Mouse (Mus musculus) embryonic fibroblast, embryonic 13.5 days (primary cell): ENCODE measurements around the gene Mcm10. TPM values are rescaled to one million over a fixed set of nuclear protein-coding genes. Genes with fewer than 3 reads are reported as not detected.

ENCODE experiments used
- H3K27ac ChIP-seq: 2 replicates; pipeline ENCODE4 v1.5.1; 2012; ENCODE audit warnings: low read length, control low read depth, inconsistent platforms; ENCODE audit not compliant: insufficient read depth
- H3K4me1 ChIP-seq: 2 replicates; pipeline ENCODE4 v1.6.1; 2011; ENCODE audit warnings: low read length; ENCODE audit not compliant: control insufficient read depth, insufficient read depth
- H3K4me3 ChIP-seq: 2 replicates; pipeline ENCODE4 v1.5.1; 2011; ENCODE audit warnings: mild to moderate bottlenecking, control low read depth, low read length; ENCODE audit not compliant: insufficient read depth
- CTCF ChIP-seq: IDR thresholded peaks from 2 replicates; pipeline ENCODE4 v1.5.1; 2011; ENCODE audit warnings: mild to moderate bottlenecking, control low read depth, low read length, moderate library complexity, borderline replicate concordance; ENCODE audit not compliant: insufficient read depth
- POLR2A ChIP-seq: IDR thresholded peaks from 2 replicates; pipeline ENCODE4 v1.6.1; 2011; ENCODE audit warnings: low read depth, mild to moderate bottlenecking, control low read depth, low read length, moderate library complexity
- polyA plus RNA-seq: library from polyadenylated mRNA; stranded (reverse); fragments of >200 nt; gene quantifications from 2 replicates; pipeline ENCODE4 v1.2.4, GENCODE M21; 2011; ENCODE audit warnings: low read depth; ENCODE audit not compliant: missing spikeins, insufficient read length

Mcm10 gene
- polyA plus RNA-seq, 1 experiment = 14.4 TPM

DNA sequence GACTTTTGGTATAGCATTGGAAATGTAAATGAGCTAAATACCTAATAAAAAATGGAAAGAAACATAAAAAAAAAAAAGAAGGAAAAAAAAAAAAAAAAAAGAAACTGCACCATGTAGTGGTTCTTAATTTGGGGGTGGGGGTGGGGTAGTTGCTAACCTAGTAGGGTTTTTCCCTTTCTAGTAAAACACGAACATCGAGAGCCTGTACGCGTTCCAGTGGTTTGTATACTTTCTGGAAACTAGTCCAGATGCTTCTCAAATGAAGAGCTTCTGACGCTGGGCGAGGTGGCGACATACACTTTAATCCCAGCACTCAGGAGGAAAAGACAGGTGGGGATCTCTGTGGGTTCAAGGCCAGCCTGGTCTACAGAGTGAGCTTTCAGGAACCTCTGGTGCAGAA is 4.3 kb upstream of the Mcm10 start:
- TF ChIP-seq POLR2A (no peak), CTCF (no peak)
- H3K4me1 ChIP-seq = no peaks in the 10 kb centered on the region
- H3K4me3 ChIP-seq = no peak overlapping the region
- H3K27ac ChIP-seq = no peak overlapping the region

DNA sequence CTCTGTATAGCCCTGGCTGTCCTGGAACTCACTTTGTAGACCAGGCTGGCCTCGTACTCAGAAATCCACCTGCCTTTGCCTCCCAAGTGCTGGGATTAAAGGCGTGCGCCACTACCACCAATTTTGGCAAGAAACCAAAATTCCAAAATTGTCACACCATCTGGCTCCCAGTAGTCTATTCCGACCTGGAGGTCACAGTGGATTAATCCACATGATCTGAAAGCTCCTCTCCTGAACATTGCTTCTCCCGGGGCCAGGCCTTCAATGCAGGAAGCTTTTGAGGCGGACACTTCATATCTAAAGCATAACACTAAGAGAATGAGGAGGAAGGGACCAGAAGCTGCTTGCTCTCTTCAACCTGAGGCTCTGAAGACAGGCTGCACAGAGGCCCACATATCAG is 2.9 kb upstream of the Mcm10 start:
- no peak overlapping the region for H3K4me3 ChIP-seq
- H3K4me1 ChIP-seq = peaks cover 2% of the 10 kb centered on the region; the same call in 1 of the 2 replicates
- TF ChIP-seq POLR2A = no peak
- TF ChIP-seq CTCF = no peak
- H3K27ac ChIP-seq = no peak overlapping the region

DNA sequence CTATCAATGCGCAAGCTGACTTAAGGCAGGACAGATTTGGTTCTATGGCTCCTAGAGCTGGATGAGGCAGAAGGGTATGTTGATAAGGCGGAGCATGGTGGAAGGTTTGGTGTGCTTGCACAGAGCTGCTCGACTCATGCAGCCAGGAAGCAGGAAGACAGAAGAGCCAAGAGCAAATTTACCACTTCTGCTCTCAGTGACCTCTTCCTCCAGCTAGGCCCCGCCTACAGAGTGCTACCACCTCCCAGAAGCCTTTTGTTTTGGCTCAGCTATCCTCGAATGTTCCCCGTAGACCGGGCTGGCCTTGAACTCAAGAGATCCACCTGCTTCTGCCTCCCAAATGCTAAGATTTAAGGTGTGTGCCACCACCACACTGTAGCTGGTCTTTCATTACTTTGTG is 2.0 kb upstream of the Mcm10 start:
- peaks cover 2% of the 10 kb centered on the region; the same call in 1 of the 2 replicates for H3K4me1 ChIP-seq
- H3K27ac ChIP-seq = no peak overlapping the region
- no peak overlapping the region for H3K4me3 ChIP-seq
- TF ChIP-seq POLR2A (no peak), CTCF (no peak)

DNA sequence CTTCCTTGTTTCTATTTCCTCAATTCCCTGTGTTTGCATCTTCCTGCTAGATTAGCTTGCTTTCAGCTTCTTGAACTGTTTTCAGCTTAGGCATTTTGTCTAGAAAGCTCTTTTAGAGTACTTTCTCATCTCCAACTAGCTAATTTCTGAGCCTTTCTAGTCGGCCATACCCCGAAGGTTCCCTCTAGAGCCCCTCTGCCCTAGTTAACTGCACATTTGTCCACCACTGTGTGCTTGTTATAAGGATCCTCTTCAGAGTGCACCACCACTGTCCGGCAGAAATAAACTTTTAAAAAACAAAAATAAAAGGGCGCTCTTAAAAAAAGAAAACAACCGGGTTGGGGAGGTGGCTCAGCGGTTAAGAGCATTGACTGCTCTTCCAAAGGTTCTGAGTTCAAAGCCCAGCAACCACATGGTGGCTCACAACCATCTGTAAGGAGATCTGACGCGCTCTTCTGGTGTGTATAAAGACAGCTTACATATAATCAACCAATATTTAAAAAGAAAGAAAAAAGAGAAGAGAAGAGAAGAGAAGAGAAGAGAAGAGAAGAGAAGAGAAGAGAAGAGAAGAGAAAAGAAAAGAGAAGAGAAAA is 597 bp downstream of the Mcm10 start:
- H3K4me3 ChIP-seq = peak overlapping the region; percentile 77
- H3K4me1 ChIP-seq = peaks cover 2% of the 10 kb centered on the region; the same call in 1 of the 2 replicates
- H3K27ac ChIP-seq = no peak overlapping the region
- TF ChIP-seq POLR2A (no peak), CTCF (no peak)

DNA sequence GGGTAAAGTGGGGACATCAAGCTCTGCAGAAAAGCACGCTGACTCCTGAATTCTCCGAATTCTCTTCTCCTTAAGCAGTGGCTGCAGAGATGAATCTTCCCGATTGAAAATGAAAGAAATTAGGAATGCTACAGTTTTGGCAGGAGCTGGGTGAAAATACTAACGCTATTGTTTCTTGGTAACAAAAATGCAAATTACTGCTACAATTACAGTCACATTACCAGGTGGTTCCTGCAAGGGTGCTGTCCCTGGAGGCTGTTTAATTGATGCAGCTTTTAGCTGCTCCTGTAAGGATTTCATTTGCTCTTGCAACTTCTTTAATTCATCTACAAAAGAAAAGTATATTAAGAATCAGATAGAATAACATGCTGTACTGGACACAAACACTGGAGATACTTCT is 5.5 kb downstream of the Mcm10 start:
- TF ChIP-seq POLR2A (no peak), CTCF (no peak)
- no peak overlapping the region for H3K4me3 ChIP-seq
- peaks cover 2% of the 10 kb centered on the region; the same call in 1 of the 2 replicates for H3K4me1 ChIP-seq
- H3K27ac ChIP-seq = no peak overlapping the region

DNA sequence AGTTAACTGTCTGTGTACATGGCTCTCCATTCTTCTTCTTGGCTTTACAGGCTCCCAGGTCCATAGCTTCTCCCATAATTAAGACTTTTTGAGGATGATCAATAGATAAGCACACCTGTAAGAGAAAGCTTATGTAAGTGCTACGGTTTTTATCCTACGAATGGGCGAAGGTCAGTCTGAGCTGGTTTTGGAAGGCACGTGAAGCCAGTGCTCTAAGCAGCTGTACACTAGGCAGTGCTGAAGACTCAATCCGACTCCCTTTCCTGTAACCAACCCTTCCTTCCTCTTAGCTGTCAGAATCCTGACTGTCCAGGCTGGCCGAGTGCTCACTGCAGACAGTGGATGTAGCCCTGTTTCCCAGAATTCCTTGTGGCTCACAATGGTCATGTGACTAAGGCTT is 11.3 kb downstream of the Mcm10 start:
- H3K27ac ChIP-seq = no peak overlapping the region
- TF ChIP-seq POLR2A (no peak), CTCF (no peak)
- no peaks in the 10 kb centered on the region for H3K4me1 ChIP-seq
- no peak overlapping the region for H3K4me3 ChIP-seq

DNA sequence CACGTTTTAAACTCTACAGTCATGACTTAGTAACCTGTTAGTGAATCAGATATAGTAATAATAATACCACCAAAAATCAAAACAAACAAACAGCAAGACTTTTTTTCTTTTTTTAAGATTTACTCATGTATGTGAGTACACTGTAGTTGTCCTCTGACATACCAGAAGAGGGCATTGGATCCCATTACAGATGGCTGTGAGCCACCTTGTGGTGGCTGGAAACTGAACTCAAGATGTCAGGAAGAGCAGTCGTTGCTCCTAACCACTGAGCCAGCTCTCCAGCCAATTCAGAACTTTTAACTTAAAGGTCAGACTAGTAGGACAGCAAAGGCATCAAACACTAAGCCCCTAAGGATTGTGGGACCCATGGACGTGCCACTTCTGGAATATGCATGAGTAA is 13.7 kb downstream of the Mcm10 start:
- Histone ChIP-seq H3K4me3 (no peak overlapping the region), H3K27ac (no peak overlapping the region), H3K4me1 (no peaks in the 10 kb centered on the region)
- TF ChIP-seq CTCF (no peak), POLR2A (no peak)

DNA sequence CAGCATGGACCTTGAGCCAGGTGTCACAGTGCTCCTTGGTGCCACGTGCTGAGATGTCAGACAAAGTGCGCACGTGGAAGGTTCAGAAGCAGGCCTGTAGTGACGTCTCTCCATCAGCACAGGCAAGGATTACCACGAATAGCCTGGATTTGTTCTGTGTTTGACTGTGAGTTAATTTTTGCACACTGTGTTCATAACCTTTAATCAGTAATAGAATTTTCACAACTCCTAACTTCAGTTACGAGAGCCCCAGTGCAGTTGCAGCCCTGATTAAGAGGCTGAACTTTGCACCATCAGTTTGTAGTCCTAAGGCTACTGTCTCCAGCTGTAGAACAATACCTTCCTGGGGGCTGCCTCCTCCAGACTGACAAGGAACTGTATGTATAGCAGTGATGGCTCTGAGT is 16.2 kb downstream of the Mcm10 start:
- Histone ChIP-seq H3K27ac (no peak overlapping the region), H3K4me1 (no peaks in the 10 kb centered on the region)
- TF ChIP-seq POLR2A (no peak), CTCF (no peak)

DNA sequence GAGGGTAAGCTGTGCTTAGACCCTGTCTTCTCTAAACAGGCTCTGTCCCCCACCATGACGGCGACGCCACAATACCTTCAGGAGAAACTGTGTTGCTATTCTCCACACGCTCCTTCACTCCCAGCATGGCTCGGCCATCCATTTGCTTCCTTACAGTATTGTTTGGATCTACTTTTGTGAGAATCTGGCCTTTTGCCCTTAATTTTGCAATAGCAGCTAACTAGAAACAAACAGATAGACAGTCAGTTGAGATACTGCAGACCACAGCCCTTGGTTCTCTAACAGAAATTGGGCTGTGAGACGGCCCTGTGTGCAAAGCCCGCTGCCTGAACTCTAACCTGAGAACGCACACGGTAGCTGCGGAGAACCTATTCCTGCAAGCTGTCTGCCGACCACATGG is 16.9 kb downstream of the Mcm10 start:
- TF ChIP-seq CTCF = no peak
- no peak for TF ChIP-seq POLR2A
- no peak overlapping the region for H3K4me3 ChIP-seq
- no peak overlapping the region for H3K27ac ChIP-seq
- no peaks in the 10 kb centered on the region for H3K4me1 ChIP-seq

More for the DNA sequence above, 16.2 kb downstream of the Mcm10 start:
- no peak overlapping the region for H3K4me3 ChIP-seq

DNA sequence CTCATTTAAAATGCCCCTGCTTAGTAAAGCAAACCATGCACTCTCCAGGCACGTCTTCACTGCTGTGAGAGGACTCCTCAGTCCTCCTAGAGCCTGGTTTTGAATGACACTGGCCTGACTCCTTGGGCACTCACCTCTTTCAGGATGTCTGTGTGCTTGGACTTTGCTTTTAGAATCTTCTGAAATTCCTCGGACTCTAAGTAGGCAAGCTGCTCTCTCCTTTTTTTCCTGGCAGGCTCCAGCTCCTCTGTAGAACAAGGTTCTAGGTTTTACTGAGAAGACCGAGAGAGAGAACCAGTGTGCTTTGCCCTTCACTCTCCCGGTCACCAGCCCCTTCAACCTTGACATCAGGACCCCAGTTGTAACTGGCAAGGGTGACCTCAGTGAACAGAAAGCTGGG is 18.2 kb downstream of the Mcm10 start:
- H3K27ac ChIP-seq = no peak overlapping the region
- H3K4me3 ChIP-seq = no peak overlapping the region
- no peaks in the 10 kb centered on the region for H3K4me1 ChIP-seq
- TF ChIP-seq POLR2A (no peak), CTCF (no peak)
